Mouse (Mus musculus): ENCODE measurements around the gene Spn.
"Not testable (repeated sequence)": the region's sequence is repeated elsewhere in the genome, so short reads cannot be mapped to it uniquely, and the experiment has no call there.

Spn gene

GRCm38 (mm10) chr7:127105551-127105950 is 32.1 kb downstream of the Spn start:
- DNase-seq (ENCODE audit: low read depth, low spot score): no peak

GRCm38 (mm10) chr7:127104560-127105332 is 32.9 kb downstream of the Spn start:
- peak; percentile 97 for DNase-seq (ENCODE audit: low read depth, low spot score)

GRCm38 (mm10) chr7:127103960-127104359 is 33.7 kb downstream of the Spn start:
- DNase-seq (ENCODE audit: low read depth, low spot score): peak; percentile 56

GRCm38 (mm10) chr7:127102148-127102547 is 35.5 kb downstream of the Spn start:
- no peak for DNase-seq (ENCODE audit: low read depth, low spot score)

- no peak for DNase-seq (ENCODE audit: low read depth, low spot score)
These were observed 36.1 kb downstream of the Spn start for GRCm38 (mm10) chr7:127101451-127102016.

GRCm38 (mm10) chr7:127099528-127099927 is 38.1 kb downstream of the Spn start:
- DNase-seq (ENCODE audit: low read depth, low spot score): no peak

- DNase-seq (ENCODE audit: low read depth, low spot score): no peak
These were observed 38.7 kb downstream of the Spn start for GRCm38 (mm10) chr7:127098950-127099349.

GRCm38 (mm10) chr7:127098521-127098920 is 39.1 kb downstream of the Spn start:
- DNase-seq (ENCODE audit: low read depth, low spot score): no peak

GRCm38 (mm10) chr7:127096456-127096855 is 41.2 kb downstream of the Spn start:
- DNase-seq (ENCODE audit: low read depth, low spot score): no peak

GRCm38 (mm10) chr7:127093914-127094313 is 43.7 kb downstream of the Spn start:
- no peak for DNase-seq (ENCODE audit: low read depth, low spot score)

- peak; percentile 98 for DNase-seq (ENCODE audit: low read depth, low spot score)
These were observed 46.3 kb downstream of the Spn start, which contains the start of gene AI467606 for GRCm38 (mm10) chr7:127091114-127091896. AI467606 (plus strand) TSS chr7:127091359.

GRCm38 (mm10) chr7:127090154-127091113 is 47.2 kb downstream of the Spn start:
- no peak for DNase-seq (ENCODE audit: low read depth, low spot score)

GRCm38 (mm10) chr7:127088901-127089845 is 48.5 kb downstream of the Spn start:
- peak; percentile 73 for DNase-seq (ENCODE audit: low read depth, low spot score)

- DNase-seq (ENCODE audit: low read depth, low spot score): no peak
These were observed 49.5 kb downstream of the Spn start for GRCm38 (mm10) chr7:127088083-127088482.

GRCm38 (mm10) chr7:127087278-127088010 is 50.2 kb downstream of the Spn start, which contains the start of gene Zg16:
Zg16 (minus strand) TSS chr7:127087328.
- DNase-seq (ENCODE audit: low read depth, low spot score): not testable (repeated sequence)

GRCm38 (mm10) chr7:127085751-127086150 is 51.9 kb downstream of the Spn start:
- DNase-seq (ENCODE audit: low read depth, low spot score): not testable (repeated sequence)

GRCm38 (mm10) chr7:127084794-127085193 is 52.8 kb downstream of the Spn start:
- no peak for DNase-seq (ENCODE audit: low read depth, low spot score)

- DNase-seq (ENCODE audit: low read depth, low spot score): no peak
These were observed 53.9 kb downstream of the Spn start for GRCm38 (mm10) chr7:127083689-127084088.

GRCm38 (mm10) chr7:127082995-127083394 is 54.6 kb downstream of the Spn start:
- no peak for DNase-seq (ENCODE audit: low read depth, low spot score)

Measured in R1 (cell line).